ENCODE assay signal across 9 mouse cellular contexts in genomic region chr2:148442172-148442571, GRCm38 (mm10). TPM values are rescaled to one million over a fixed set of nuclear protein-coding genes. Genes with fewer than 3 reads are reported as not detected.
DNase-seq lines count a peak whose midpoint lies in the region; ATAC-seq lines count a peak whose summit lies in the region.
"Had no signal": no experiment of that assay in that cellular context is flagged by ENCODE, and none has a peak within 500 bp of the region (broad histone marks: within the 10 kb centered on the region; RNA-seq: fewer than 3 reads in every experiment).

No protein-coding gene starts in this region.

- H3K36me3 ChIP-seq in heart, embryonic 11.5 days (ENCODE audit: control insufficient read depth, insufficient read depth, low read length), result no peaks in the 10 kb centered on the region
- no peaks in the 10 kb centered on the region for H3K36me3 ChIP-seq in kidney, embryonic 16.5 days (ENCODE audit: insufficient read depth, low read length)

- peak overlapping the region; percentile 56 for H3K4me2 ChIP-seq in heart, embryonic 11.5 days
- H3K4me2 ChIP-seq in kidney, embryonic 16.5 days (replicated peaks; ENCODE audit: low read depth, low read length), result peak overlapping the region; percentile 36

- no peaks in the 10 kb centered on the region for H3K9me3 ChIP-seq in heart, embryonic 11.5 days (replicated peaks; ENCODE audit: control insufficient read depth, low read length)
- no peaks in the 10 kb centered on the region for H3K9me3 ChIP-seq in kidney, embryonic 16.5 days (ENCODE audit: low read length)

- peak overlapping the region; percentile 35 for H3K4me3 ChIP-seq in heart, embryonic 11.5 days (ENCODE audit: low read depth, low read length)
- peak overlapping the region; percentile 39 for H3K4me3 ChIP-seq in kidney, embryonic 16.5 days (ENCODE audit: low read length)

- peak overlapping the region; percentile 44 for H3K9ac ChIP-seq in heart, embryonic 11.5 days (ENCODE audit: low read depth, low read length)
- peak overlapping the region; percentile 60 for H3K9ac ChIP-seq in kidney, embryonic 16.5 days (replicated peaks; ENCODE audit: low read length)

- intact Hi-C loops in left cerebral cortex, postnatal 4 days (cut with DNase I), result no loop called here

- WGBS in heart, embryonic 11.5 days (ENCODE audit: insufficient replicate concordance), result 74% methylated on average over 4 of the region's 4 CpGs
- WGBS in kidney, embryonic 16.5 days, result 86% methylated on average over 4 of the region's 4 CpGs

- ATAC-seq in heart, embryonic 11.5 days (replicated peaks; ENCODE audit: insufficient number of reproducible peaks, low FRiP score, low TSS enrichment), result 0 out of 2 replicates have a peak, but pooled peaks have one; percentile 12
- no peak for ATAC-seq in kidney, embryonic 16.5 days (ENCODE audit: low FRiP score, low TSS enrichment)
- peak; percentile 1; the same call in 1 of the 2 replicates for ATAC-seq in megakaryocyte progenitor cell, adult 5-6 weeks (replicated peaks; ENCODE audit: poor library complexity)

- no peaks in the 10 kb centered on the region for H3K27me3 ChIP-seq in heart, embryonic 11.5 days (ENCODE audit: control insufficient read depth, insufficient read depth, low read length)
- no peaks in the 10 kb centered on the region for H3K27me3 ChIP-seq in kidney, embryonic 16.5 days (ENCODE audit: insufficient read depth, low read length)

- H3K27ac ChIP-seq in heart, embryonic 11.5 days (ENCODE audit: low read depth, low read length), result peak overlapping the region; percentile 82
- peak overlapping the region; percentile 90 for H3K27ac ChIP-seq in kidney, embryonic 16.5 days (ENCODE audit: low read length)

- DNase-seq in left cerebral cortex, postnatal 4 days, result peak; percentile 57
- no peak for DNase-seq in left cerebral cortex, adult 8-10 months (ENCODE audit: low spot score in 2 of 2)
- DNase-seq in right cerebral cortex, adult 18-20 months, result no peak
- DNase-seq in retina, postnatal 1 day, result no peak
- no peak for DNase-seq in layer of hippocampus, postnatal 25 days (ENCODE audit: extremely low spot score in 1 of 2, low spot score in 1 of 2)

- H3K4me1 ChIP-seq in heart, embryonic 11.5 days (ENCODE audit: control insufficient read depth, insufficient read depth, low read length), result peaks cover 4% of the 10 kb centered on the region; the same call in 1 of the 2 replicates
- H3K4me1 ChIP-seq in kidney, embryonic 16.5 days (ENCODE audit: insufficient read depth, low read length), result peaks cover 15% of the 10 kb centered on the region; the same call in 1 of the 2 replicates

RNA-seq across cellular contexts. Expression of gene Cd93, which starts 1.2 kb away (rescaled TPM):
- total RNA-seq in left cerebral cortex, postnatal 4 days (2021), result 10 to 100 TPM; 24.7 to 26.9 TPM
- 1 to 10 TPM; 3.2 to 4.4 (median 3.3) TPM for total RNA-seq in left cerebral cortex, adult 8-10 months (2022)
- 22.9 and 23.1 TPM in 2 replicates for polyA plus RNA-seq in heart, embryonic 11.5 days (2014; fragmentation: Nextera tagmentation; extraction: Ambion mirVana)
- 19.0 and 20.0 TPM in 2 replicates for polyA plus RNA-seq in kidney, embryonic 16.5 days (2015; fragmentation: Nextera tagmentation; extraction: Ambion mirVana)
- total RNA-seq in megakaryocyte progenitor cell, adult 5-6 weeks (2015), result 102 and 116 TPM in 2 replicates
- 126 and 132 TPM in 2 replicates for total RNA-seq in megakaryocyte progenitor cell, adult 5-6 weeks (2017)
- total RNA-seq in layer of hippocampus, postnatal 25 days (2021), result 1 to 10 TPM; 5.4 to 6.7 TPM

RNA-seq across cellular contexts. Expression of gene Thbd, which starts 34.2 kb away (rescaled TPM):
- total RNA-seq in left cerebral cortex, postnatal 4 days (2021), result 10 to 100 TPM; 12.8 to 12.9 TPM
- 10 to 100 TPM in 2 of 4 experiments, 1 to 10 TPM in 2; 8.2 to 10.4 (median 9.9) TPM for total RNA-seq in left cerebral cortex, adult 8-10 months (2022)
- 18.5 and 19.2 TPM in 2 replicates for polyA plus RNA-seq in heart, embryonic 11.5 days (2014; fragmentation: Nextera tagmentation; extraction: Ambion mirVana)
- polyA plus RNA-seq in kidney, embryonic 16.5 days (2015; fragmentation: Nextera tagmentation; extraction: Ambion mirVana), result 13.1 and 15.9 TPM in 2 replicates
- total RNA-seq in megakaryocyte progenitor cell, adult 5-6 weeks (2015), result 12.0 and 13.8 TPM in 2 replicates
- total RNA-seq in megakaryocyte progenitor cell, adult 5-6 weeks (2017), result 11.4 and 11.7 TPM in 2 replicates
- 1 to 10 TPM; 4.9 to 5.3 TPM for total RNA-seq in layer of hippocampus, postnatal 25 days (2021)

RNA-seq across cellular contexts. Expression of gene Sstr4, which starts 47.0 kb away (rescaled TPM):
- total RNA-seq in left cerebral cortex, postnatal 4 days (2021), result 10 to 100 TPM; 19.7 to 21.2 TPM
- 10 to 100 TPM; 26.8 to 33.4 (median 27.4) TPM for total RNA-seq in left cerebral cortex, adult 8-10 months (2022)
- polyA plus RNA-seq in heart, embryonic 11.5 days (2014; fragmentation: Nextera tagmentation; extraction: Ambion mirVana), result 1.2 and 1.7 TPM in 2 replicates
- 0.15 and 0.72 TPM in 2 replicates for polyA plus RNA-seq in kidney, embryonic 16.5 days (2015; fragmentation: Nextera tagmentation; extraction: Ambion mirVana)
- total RNA-seq in megakaryocyte progenitor cell, adult 5-6 weeks (2015), result not detected in 2 replicates
- total RNA-seq in megakaryocyte progenitor cell, adult 5-6 weeks (2017), result 0.29 TPM in 1 of 2 replicates, not detected in the other
- 10 to 100 TPM; 74.0 to 81.6 TPM for total RNA-seq in layer of hippocampus, postnatal 25 days (2021)
- total RNA-seq: hematopoietic stem cell, adult 5-6 weeks had no signal

Comparison
In these comparisons a context has a peak if more than half of its experiments do, and no peak if none do; other contexts are left out.
1. RNA of gene Sstr4, which starts 47.0 kb away (total RNA-seq): 74.0 to 81.6 TPM in layer of hippocampus, postnatal 25 days, 26.8 to 33.4 TPM in left cerebral cortex, adult 8-10 months and 19.7 to 21.2 TPM in left cerebral cortex, postnatal 4 days; 0.29 TPM in megakaryocyte progenitor cell, adult 5-6 weeks; every median in the first group is over 10 times any median in the second.